Mouse (Mus musculus): ENCODE data around the gene Unc5c. TPM values are rescaled to one million over a fixed set of nuclear protein-coding genes. Genes with fewer than 3 reads are reported as not detected.

Unc5c gene
- polyA plus RNA-seq, 1 experiment from 2014 or later = 17.2 TPM

GRCm38 (mm10) chr3:141872337-141873042, 407.5 kb downstream of the Unc5c start:
- Histone ChIP-seq H3K27me3 (replicated peaks; ENCODE audit: control insufficient read depth, insufficient read depth, low read length) (no peaks in the 10 kb centered on the region), H3K4me3 (ENCODE audit: low read depth, low read length) (no peak overlapping the region), H3K9me3 (ENCODE audit: control insufficient read depth, low read length) (no peaks in the 10 kb centered on the region), H3K4me2 (ENCODE audit: low read length) (no peak overlapping the region), H3K4me1 (replicated peaks; ENCODE audit: control insufficient read depth, insufficient read depth, low read length) (no peaks in the 10 kb centered on the region), H3K27ac (ENCODE audit: low read depth) (no peak overlapping the region), H3K9ac (ENCODE audit: low read length) (no peak overlapping the region), H3K36me3 (ENCODE audit: control insufficient read depth, insufficient read depth, low read length) (no peaks in the 10 kb centered on the region)
- ATAC-seq (replicated peaks; ENCODE audit: low FRiP score, low TSS enrichment, low read depth) = no peak
- DNase-seq (ENCODE audit: low spot score) = no peak
- 76% methylated on average over 10 of the region's 10 CpGs for WGBS

GRCm38 (mm10) chr3:141882496-141882895, 417.5 kb downstream of the Unc5c start:
- Histone ChIP-seq H3K9ac (ENCODE audit: low read length) (no peak overlapping the region), H3K36me3 (ENCODE audit: control insufficient read depth, insufficient read depth, low read length) (no peaks in the 10 kb centered on the region), H3K4me3 (ENCODE audit: low read depth, low read length) (no peak overlapping the region), H3K4me1 (replicated peaks; ENCODE audit: control insufficient read depth, insufficient read depth, low read length) (no peaks in the 10 kb centered on the region), H3K9me3 (ENCODE audit: control insufficient read depth, low read length) (no peaks in the 10 kb centered on the region), H3K4me2 (ENCODE audit: low read length) (no peak overlapping the region), H3K27ac (ENCODE audit: low read depth) (no peak overlapping the region), H3K27me3 (replicated peaks; ENCODE audit: control insufficient read depth, insufficient read depth, low read length) (no peaks in the 10 kb centered on the region)
- ATAC-seq (replicated peaks; ENCODE audit: low FRiP score, low TSS enrichment, low read depth) = no peak
- no peak for DNase-seq (ENCODE audit: low spot score)
- WGBS = 68% methylated on average over 2 of the region's 2 CpGs

- Histone ChIP-seq H3K36me3 (ENCODE audit: control insufficient read depth, insufficient read depth, low read length) (no peaks in the 10 kb centered on the region), H3K27ac (ENCODE audit: low read depth) (no peak overlapping the region), H3K4me3 (ENCODE audit: low read depth, low read length) (no peak overlapping the region), H3K9ac (ENCODE audit: low read length) (no peak overlapping the region), H3K4me2 (ENCODE audit: low read length) (no peak overlapping the region), H3K27me3 (replicated peaks; ENCODE audit: control insufficient read depth, insufficient read depth, low read length) (no peaks in the 10 kb centered on the region), H3K9me3 (ENCODE audit: control insufficient read depth, low read length) (no peaks in the 10 kb centered on the region), H3K4me1 (replicated peaks; ENCODE audit: control insufficient read depth, insufficient read depth, low read length) (no peaks in the 10 kb centered on the region)
- 93% methylated on average over 5 of the region's 5 CpGs for WGBS
- DNase-seq (ENCODE audit: low spot score) (no peak), ATAC-seq (replicated peaks; ENCODE audit: low FRiP score, low TSS enrichment, low read depth) (no peak)
Observed at GRCm38 (mm10) chr3:141884190-141884589, 419.2 kb downstream of the Unc5c start.
